ENCODE assay signal across 8 mouse cellular contexts in the genomic region with DNA sequence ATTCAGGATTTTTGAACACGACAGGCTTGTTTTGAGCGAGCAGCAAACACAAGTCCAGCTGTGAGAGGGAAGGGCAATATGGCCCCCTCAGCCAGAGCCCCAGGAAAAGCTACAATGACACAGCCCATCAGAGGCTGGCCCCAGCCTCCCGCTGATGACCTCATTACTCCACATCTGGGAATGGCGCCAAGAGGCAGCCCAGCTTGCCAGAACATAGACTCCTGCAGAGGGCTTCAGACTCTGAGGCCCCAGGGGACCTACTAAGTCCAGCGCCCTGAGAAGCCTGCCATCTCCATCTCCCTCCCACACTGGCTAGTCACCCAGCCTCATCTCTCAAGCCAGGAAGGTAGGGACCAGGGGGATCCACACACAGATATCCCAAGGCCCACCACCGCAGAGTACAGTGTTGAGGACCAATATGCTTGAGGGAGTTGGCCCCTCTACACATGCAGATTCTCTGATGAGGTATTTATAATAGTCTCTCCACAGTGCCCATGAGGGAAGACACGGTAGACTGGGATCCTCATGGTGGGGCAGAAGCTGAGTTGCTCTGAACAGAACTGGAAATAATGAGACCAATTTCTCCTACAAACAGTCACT.
A peak's percentile ranks its signal among the peaks of the same experiment; 100 is the strongest.
DNase-seq lines count a peak whose midpoint lies in the region; ATAC-seq and TF ChIP-seq lines count a peak whose summit lies in the region.

No protein-coding gene starts in this region.

- no peak overlapping the region for H3K27ac ChIP-seq in heart, embryonic 11.5 days (ENCODE audit: low read depth, low read length)

- H3K27me3 ChIP-seq in heart, embryonic 11.5 days (ENCODE audit: control insufficient read depth, insufficient read depth, low read length): no peaks in the 10 kb centered on the region

- no peaks in the 10 kb centered on the region for H3K9me3 ChIP-seq in heart, embryonic 11.5 days (replicated peaks; ENCODE audit: control insufficient read depth, low read length)

- H3K4me3 ChIP-seq in heart, embryonic 11.5 days (ENCODE audit: low read depth, low read length): no peak overlapping the region
- no peak overlapping the region for H3K4me3 ChIP-seq in lung, adult 2 months (replicated peaks; ENCODE audit: extremely low read depth, low read depth, low read length)

- no peak for TF ChIP-seq CTCF in lung, adult 2 months (IDR thresholded peaks at IDR 0.05; ENCODE audit: insufficient read depth, low read length)

- H3K9ac ChIP-seq in heart, embryonic 11.5 days (ENCODE audit: low read depth, low read length): no peak overlapping the region

- no peak overlapping the region for H3K4me2 ChIP-seq in heart, embryonic 11.5 days

- DNase-seq in layer of hippocampus, adult 11-12 months (ENCODE audit: low spot score): peak; percentile 67
- DNase-seq in layer of hippocampus, adult 9-10 months (ENCODE audit: low spot score): no peak
- DNase-seq in kidney, postnatal 14 days: peak; percentile 90
- peak; percentile 64 for DNase-seq in lung, adult 2 months
- peak; percentile 36 for DNase-seq in retina, postnatal 7 days (ENCODE audit: low read depth, low spot score)
- no peak for DNase-seq in embryo, embryonic 10.5 days (ENCODE audit: low spot score)

- no peaks in the 10 kb centered on the region for H3K36me3 ChIP-seq in heart, embryonic 11.5 days (ENCODE audit: control insufficient read depth, insufficient read depth, low read length)

- no peak for TF ChIP-seq POLR2A in lung, adult 2 months (IDR thresholded peaks at IDR 0.05; ENCODE audit: borderline replicate concordance, extremely low read depth, low read depth, low read length)

- 57% methylated on average over 7 of the region's 7 CpGs for WGBS in heart, embryonic 11.5 days (ENCODE audit: insufficient replicate concordance)
- WGBS in lung, adult 2 months: 34% methylated on average over 7 of the region's 7 CpGs

- H3K4me1 ChIP-seq in heart, embryonic 11.5 days (ENCODE audit: control insufficient read depth, insufficient read depth, low read length): peaks cover 19% of the 10 kb centered on the region
- no peaks in the 10 kb centered on the region for H3K4me1 ChIP-seq in lung, adult 2 months (ENCODE audit: control insufficient read depth, insufficient read depth, low read length)

- peak; percentile 69 for ATAC-seq in common myeloid progenitor, adult 5-6 weeks (replicated peaks; ENCODE audit: low read depth, poor library complexity, severe bottlenecking)
- peak; percentile 64 for ATAC-seq in heart, embryonic 11.5 days (replicated peaks; ENCODE audit: insufficient number of reproducible peaks, low FRiP score, low TSS enrichment)

Comparison
In these comparisons a context has a peak if more than half of its experiments do, and no peak if none do; other contexts are left out.
1. DNase-seq: peak in layer of hippocampus, adult 11-12 months (single experiment), kidney, postnatal 14 days (single experiment), lung, adult 2 months (single experiment) and retina, postnatal 7 days (single experiment); none in layer of hippocampus, adult 9-10 months (single experiment) and embryo, embryonic 10.5 days (single experiment).